Mouse (Mus musculus) CH12.LX (cell line): Measurements from ENCODE around the gene Olfr520. TPM values are rescaled to one million over a fixed set of nuclear protein-coding genes. Genes with fewer than 3 reads are reported as not detected.

Experiments used
- polyA plus RNA-seq: library from polyadenylated mRNA; unstranded; fragments of >175 nt; gene quantifications from 2 replicates; pipeline ENCODE4 v1.2.1, GENCODE M21; 2012; ENCODE audit warnings: low read depth; ENCODE audit not compliant: insufficient read length
- total RNA-seq, 2 experiments: library from RNA; depleted of rRNA; stranded (reverse); fragments of 300-350 nt in 1 of 2; fragments of >200 nt in 1 of 2; gene quantifications; 2 replicates each; pipeline ENCODE4 v1.2.3; 2012 to 2014

Olfr520 gene
- total and polyA plus RNA-seq, 3 experiments = not detected

Other genes with a start within 250 kb of the Olfr520 start
- gene Rps3, start 246.5 kb upstream of the Olfr520 start, total RNA-seq (2012; rRNA removed) = 2,320 and 2,484 TPM in 2 replicates
- gene Rps3, start 246.5 kb upstream of the Olfr520 start, total RNA-seq (2014; rRNA removed) = 3,699 and 3,874 TPM in 2 replicates
- 1,738 and 1,898 TPM in 2 replicates for gene Rps3, start 246.5 kb upstream of the Olfr520 start, polyA plus RNA-seq
- 3.8 and 4.2 TPM in 2 replicates for gene Arrb1, start 194.8 kb upstream of the Olfr520 start, total RNA-seq (2012; rRNA removed)
- 2.4 and 3.3 TPM in 2 replicates for gene Arrb1, start 194.8 kb upstream of the Olfr520 start, total RNA-seq (2014; rRNA removed)
- gene Arrb1, start 194.8 kb upstream of the Olfr520 start, polyA plus RNA-seq = 5.2 and 6.2 TPM in 2 replicates
- gene Tpbgl, start 103.2 kb upstream of the Olfr520 start, total RNA-seq (2012; rRNA removed) = 0.13 and 0.25 TPM in 2 replicates
- gene Tpbgl, start 103.2 kb upstream of the Olfr520 start, total RNA-seq (2014; rRNA removed) = not detected in 2 replicates
- gene Tpbgl, start 103.2 kb upstream of the Olfr520 start, polyA plus RNA-seq = 0.07 TPM in 1 of 2 replicates, not detected in the other
- gene Slco2b1, start 18.9 kb upstream of the Olfr520 start, total RNA-seq (2012; rRNA removed) = 0.08 and 0.13 TPM in 2 replicates
- gene Slco2b1, start 18.9 kb upstream of the Olfr520 start, total RNA-seq (2014; rRNA removed) = 0.11 TPM in 2 replicates
- gene Slco2b1, start 18.9 kb upstream of the Olfr520 start, polyA plus RNA-seq = 0.16 TPM in 1 of 2 replicates, not detected in the other
- not detected in 2 replicates for gene Olfr521, start 33.2 kb downstream of the Olfr520 start, total RNA-seq (2012; rRNA removed)
- not detected in 2 replicates for gene Olfr521, start 33.2 kb downstream of the Olfr520 start, total RNA-seq (2014; rRNA removed)
- gene Olfr521, start 33.2 kb downstream of the Olfr520 start, polyA plus RNA-seq = not detected in 2 replicates
- 8.5 and 9.1 TPM in 2 replicates for gene Neu3, start 98.1 kb downstream of the Olfr520 start, total RNA-seq (2012; rRNA removed)
- gene Neu3, start 98.1 kb downstream of the Olfr520 start, total RNA-seq (2014; rRNA removed) = 8.9 and 11.0 TPM in 2 replicates
- gene Neu3, start 98.1 kb downstream of the Olfr520 start, polyA plus RNA-seq = 11.2 and 11.5 TPM in 2 replicates
- gene Xrra1, start 128.8 kb downstream of the Olfr520 start, total RNA-seq (2012; rRNA removed) = 0.25 and 0.59 TPM in 2 replicates
- gene Xrra1, start 128.8 kb downstream of the Olfr520 start, total RNA-seq (2014; rRNA removed) = 0.17 and 0.39 TPM in 2 replicates
- 0.49 and 0.65 TPM in 2 replicates for gene Xrra1, start 128.8 kb downstream of the Olfr520 start, polyA plus RNA-seq
- gene Spcs2, start 133.2 kb downstream of the Olfr520 start, total RNA-seq (2012; rRNA removed) = 203 and 247 TPM in 2 replicates
- 268 and 272 TPM in 2 replicates for gene Spcs2, start 133.2 kb downstream of the Olfr520 start, total RNA-seq (2014; rRNA removed)
- gene Spcs2, start 133.2 kb downstream of the Olfr520 start, polyA plus RNA-seq = 232 and 242 TPM in 2 replicates